Mouse (Mus musculus): ENCODE data around the gene Defb26.

- TF ChIP-seq USF1 (IDR thresholded peaks at IDR 0.05; ENCODE audit: low read depth) (no peak), POLR2A (IDR thresholded peaks at IDR 0.05; ENCODE audit: insufficient read length, low read depth) (no peak), POLR2AphosphoS2 (IDR thresholded peaks at IDR 0.05; ENCODE audit: insufficient read length, low read depth) (no peak), E2F4 (IDR thresholded peaks at IDR 0.05; ENCODE audit: insufficient read depth) (no peak), MYOD1 (IDR thresholded peaks at IDR 0.05; ENCODE audit: control insufficient read depth in 1 of 3, insufficient read length in 2 of 3, low read depth in 2 of 3) (no peak), MAX (IDR thresholded peaks at IDR 0.05; ENCODE audit: low read depth) (no peak), TCF12 (IDR thresholded peaks at IDR 0.05; ENCODE audit: insufficient read depth, poor library complexity, severe bottlenecking) (no peak), REST (IDR thresholded peaks at IDR 0.05; ENCODE audit: insufficient read depth, insufficient read length) (no peak), MYOG (IDR thresholded peaks at IDR 0.05; ENCODE audit: control insufficient read depth in 1 of 3, insufficient read depth in 1 of 3, insufficient read length in 2 of 3, low read depth in 2 of 3) (no peak), CEBPB (IDR thresholded peaks at IDR 0.05; ENCODE audit: insufficient read depth, poor library complexity, severe bottlenecking) (no peak), TCF3 (IDR thresholded peaks at IDR 0.05; ENCODE audit: insufficient read length, low read depth) (no peak), SRF (IDR thresholded peaks at IDR 0.05; ENCODE audit: control insufficient read depth, insufficient read length, low read depth) (no peak)
Measured at GRCm38 (mm10) chr2:152470973-152471372, 40.5 kb downstream of the Defb26 start.
